Mouse (Mus musculus) cerebellum, adult 2 months (tissue): ENCODE measurements around the gene Cst6.

ENCODE experiments used
- CTCF ChIP-seq: fragments of 200-500 bp; IDR thresholded peaks from 2 replicates; pipeline ENCODE4 v1.5.1; 2011; ENCODE audit warnings: low read depth, mild to moderate bottlenecking, control low read depth, low read length, moderate library complexity, borderline replicate concordance; ENCODE audit not compliant: insufficient read depth
- POLR2A ChIP-seq: fragments of 200-500 bp; IDR thresholded peaks from 2 replicates; pipeline ENCODE4 v1.6.1; 2011; ENCODE audit warnings: low read length, control low read depth, borderline replicate concordance; ENCODE audit not compliant: insufficient read depth

DNA sequence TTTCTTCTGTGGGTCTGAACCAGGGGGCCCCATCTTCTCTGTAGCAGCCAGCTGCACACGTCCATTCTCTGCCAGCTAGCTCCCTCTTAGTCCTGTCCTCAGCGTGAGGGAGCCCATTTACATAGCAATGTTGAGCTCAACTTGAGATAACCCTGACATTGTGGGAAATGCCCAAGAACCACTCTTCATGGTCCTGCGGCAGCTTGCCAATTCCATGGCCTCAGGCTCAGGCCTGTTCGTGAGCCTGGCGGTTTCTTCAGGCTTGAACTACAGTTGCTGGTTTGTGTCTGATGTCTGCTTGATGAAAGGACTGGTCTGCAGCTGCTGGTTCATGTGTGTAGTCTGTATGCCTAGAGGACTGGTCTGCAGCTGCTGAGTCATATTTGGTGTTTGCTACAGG, 14.6 kb downstream of the Cst6 start:
- TF ChIP-seq CTCF = no peak
- TF ChIP-seq POLR2A = no peak
